Mouse (Mus musculus): ENCODE data around the gene Rbm7.

DNA sequence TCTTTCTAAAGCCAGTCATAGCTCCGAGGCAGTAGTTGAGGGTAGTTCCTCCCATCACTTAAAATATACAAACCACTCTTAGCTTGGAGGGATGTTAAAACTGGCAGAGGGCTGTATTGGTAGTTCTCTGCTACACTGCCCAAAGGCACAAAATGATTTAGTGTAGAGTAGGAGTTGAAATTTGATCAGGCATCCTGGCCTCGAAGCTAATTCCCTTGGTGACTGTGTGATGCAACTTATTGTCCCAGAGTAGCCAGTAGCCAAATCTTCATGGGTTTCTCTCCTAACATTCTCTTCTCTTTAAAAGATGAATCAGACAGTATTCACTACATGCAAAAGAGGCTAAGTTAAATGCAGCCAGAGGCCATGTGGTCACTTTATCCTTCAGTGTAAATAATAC lies 7.9 kb upstream of the Rbm7 start:
- TF ChIP-seq CTCF (IDR thresholded peaks at IDR 0.05) (no peak), POLR2A (IDR thresholded peaks at IDR 0.05; ENCODE audit: insufficient read depth, low read depth, low read length) (no peak), EP300 (IDR thresholded peaks at IDR 0.05; ENCODE audit: insufficient read depth, low read depth, low read length) (no peak)

Measured in heart, adult 2 months (tissue).